Mouse (Mus musculus) MEL (cell line): ENCODE measurements around the gene Nfkbil1. TPM values are rescaled to one million over a fixed set of nuclear protein-coding genes. Genes with fewer than 3 reads are reported as not detected.

ENCODE experiments used
- DNase-seq: peaks from one replicate; pipeline ENCODE4 v3.0.0; 2011; ENCODE audit warnings: low read depth, low spot score
- H3K27ac ChIP-seq: 2 replicates; pipeline ENCODE4 v1.5.1; 2012; ENCODE audit warnings: low read depth, mild to moderate bottlenecking, control low read depth, low read length, moderate library complexity; ENCODE audit not compliant: control insufficient read depth
- H3K27me3 ChIP-seq, 2 experiments: fragments of 150-350 bp in 1 of 2; sonication (generic) in 1 of 2; 2 replicates each; pipeline ENCODE4 v1.6.1; 2012; ENCODE audit warnings: low read length in 2 of 2, mild to moderate bottlenecking in 2 of 2, improper control_type of control experiment in 1 of 2, moderate library complexity in 1 of 2; ENCODE audit not compliant: insufficient read depth in 2 of 2, control insufficient read depth in 1 of 2
- H3K36me3 ChIP-seq, 2 experiments: 2 replicates each; pipeline ENCODE4 v1.6.1; 2012 to 2014; ENCODE audit warnings: low read length in 2 of 2, improper control_type of control experiment in 1 of 2, inconsistent platforms in 1 of 2, mild to moderate bottlenecking in 1 of 2; ENCODE audit not compliant: insufficient read depth in 2 of 2, control insufficient read depth in 1 of 2
- H3K4me1 ChIP-seq, 2 experiments: fragments of 150-350 bp in 1 of 2; sonication (generic) in 1 of 2; 2 replicates each; pipeline ENCODE4 v1.6.1; 2012; ENCODE audit warnings: low read length in 2 of 2, improper control_type of control experiment in 1 of 2, mild to moderate bottlenecking in 1 of 2; ENCODE audit not compliant: insufficient read depth in 2 of 2, control insufficient read depth in 1 of 2
- H3K4me3 ChIP-seq, 2 experiments: fragments of 150-350 bp in 1 of 2; sonication (generic) in 1 of 2; 2 replicates each; pipeline ENCODE4 v1.5.1; 2012; ENCODE audit warnings: low read depth in 2 of 2, low read length in 2 of 2, mild to moderate bottlenecking in 2 of 2, moderate library complexity in 2 of 2, control low read depth in 1 of 2, improper control_type of control experiment in 1 of 2; ENCODE audit not compliant: control insufficient read depth in 1 of 2, insufficient read depth in 1 of 2
- H3K79me2 ChIP-seq: 2 replicates; pipeline ENCODE4 v1.6.1; 2012; ENCODE audit warnings: mild to moderate bottlenecking, low read length, moderate library complexity; ENCODE audit not compliant: control insufficient read depth, poor library complexity, insufficient read depth
- H3K9ac ChIP-seq: 2 replicates; pipeline ENCODE4 v1.6.1; 2012; ENCODE audit warnings: low read depth, mild to moderate bottlenecking, control low read depth, low read length, moderate library complexity; ENCODE audit not compliant: control insufficient read depth, poor library complexity, severe bottlenecking
- H3K9me3 ChIP-seq: fragments of 150-350 bp; sonication (generic); replicated peaks from 2 replicates; pipeline ENCODE4 v1.6.1; 2012; ENCODE audit warnings: mild to moderate bottlenecking, low read length, improper control_type of control experiment, moderate library complexity; ENCODE audit not compliant: insufficient read depth
- CTCF ChIP-seq, 3 experiments: IDR thresholded peaks in 2 of 3; conservative IDR thresholded peaks in 1 of 3; 2 replicates each; pipeline ENCODE4 v1.5.1; 2011 to 2012; ENCODE audit warnings: low read length in 3 of 3, low read depth in 2 of 3, mild to moderate bottlenecking in 2 of 3, improper control_type of control experiment in 1 of 3, inconsistent platforms in 1 of 3, mixed read lengths in 1 of 3, moderate library complexity in 1 of 3; ENCODE audit not compliant: control insufficient read depth in 1 of 3, insufficient read depth in 1 of 3, poor library complexity in 1 of 3, severe bottlenecking in 1 of 3
- EP300 ChIP-seq, 2 experiments: IDR thresholded peaks; 2 replicates each; pipeline ENCODE4 v1.6.1; 2011; ENCODE audit warnings: improper control_type of control experiment in 2 of 2, low read length in 2 of 2, low read depth in 1 of 2, mild to moderate bottlenecking in 1 of 2
- ETS1 ChIP-seq: IDR thresholded peaks from 2 replicates; pipeline ENCODE4 v1.6.1; 2012; ENCODE audit warnings: low read depth, mild to moderate bottlenecking, inconsistent platforms, low read length, improper control_type of control experiment, moderate library complexity
- HCFC1 ChIP-seq: IDR thresholded peaks from 2 replicates; pipeline ENCODE4 v1.6.1; 2012; ENCODE audit warnings: low read depth, mild to moderate bottlenecking, inconsistent platforms, low read length, improper control_type of control experiment, moderate library complexity
- MAFK ChIP-seq: IDR thresholded peaks from 2 replicates; pipeline ENCODE4 v1.6.1; 2011; ENCODE audit warnings: low read depth, mild to moderate bottlenecking, low read length, improper control_type of control experiment, borderline replicate concordance
- MAX ChIP-seq: IDR thresholded peaks from 2 replicates; pipeline ENCODE4 v1.6.1; 2011; ENCODE audit warnings: low read length, improper control_type of control experiment
- MXI1 ChIP-seq: IDR thresholded peaks from 2 replicates; pipeline ENCODE4 v1.6.1; 2011; ENCODE audit warnings: mild to moderate bottlenecking, low read depth, low read length, improper control_type of control experiment
- POLR2A ChIP-seq, 2 experiments: IDR thresholded peaks; 2 replicates each; pipeline ENCODE4 v1.6.1; 2011 to 2012; ENCODE audit warnings: low read length in 2 of 2, mild to moderate bottlenecking in 2 of 2, control low read depth in 1 of 2, improper control_type of control experiment in 1 of 2, low read depth in 1 of 2, moderate library complexity in 1 of 2; ENCODE audit not compliant: control insufficient read depth in 1 of 2, insufficient read depth in 1 of 2, poor library complexity in 1 of 2
- POLR2AphosphoS2 ChIP-seq: IDR thresholded peaks from 2 replicates; pipeline ENCODE4 v1.6.1; 2011; ENCODE audit warnings: low read length, improper control_type of control experiment
- RAD21 ChIP-seq: IDR thresholded peaks from 2 replicates; pipeline ENCODE4 v1.6.1; 2011; ENCODE audit warnings: mild to moderate bottlenecking, low read depth, low read length, improper control_type of control experiment
- SIN3A ChIP-seq: IDR thresholded peaks from 2 replicates; pipeline ENCODE4 v1.6.1; 2012; ENCODE audit warnings: low read length, improper control_type of control experiment, inconsistent platforms
- SMC3 ChIP-seq: IDR thresholded peaks from 2 replicates; pipeline ENCODE4 v1.6.1; 2011; ENCODE audit warnings: low read depth, low read length, improper control_type of control experiment
- USF1 ChIP-seq: IDR thresholded peaks from 2 replicates; pipeline ENCODE4 v1.6.1; 2014; ENCODE audit warnings: low read depth, mild to moderate bottlenecking, inconsistent platforms, low read length, improper control_type of control experiment, moderate library complexity
- ZC3H11A ChIP-seq: IDR thresholded peaks from 2 replicates; pipeline ENCODE4 v1.6.1; 2012; ENCODE audit warnings: low read depth, mild to moderate bottlenecking, inconsistent platforms, low read length, improper control_type of control experiment
- polyA plus RNA-seq, 2 experiments: library from polyadenylated mRNA; stranded (reverse) in 1 of 2; unstranded in 1 of 2; fragments of >175 nt in 1 of 2; fragments of >200 nt in 1 of 2; gene quantifications; 2 replicates each; pipeline versions ENCODE4 v1.2.1 to v1.2.4; 2012; ENCODE audit warnings: low replicate concordance in 2 of 2, low read depth in 1 of 2; ENCODE audit not compliant: insufficient read length in 2 of 2, insufficient read depth in 1 of 2, missing spikeins in 1 of 2
- total RNA-seq: library from RNA; depleted of rRNA; stranded (reverse); fragments of 300-350 nt; gene quantifications from 2 replicates; pipeline ENCODE4 v1.2.3, GENCODE M21; 2012

The Nfkbil1 gene
- total and polyA plus RNA-seq, 3 experiments, result 10.3 to 26.0 TPM; not detected in 1

DNA sequence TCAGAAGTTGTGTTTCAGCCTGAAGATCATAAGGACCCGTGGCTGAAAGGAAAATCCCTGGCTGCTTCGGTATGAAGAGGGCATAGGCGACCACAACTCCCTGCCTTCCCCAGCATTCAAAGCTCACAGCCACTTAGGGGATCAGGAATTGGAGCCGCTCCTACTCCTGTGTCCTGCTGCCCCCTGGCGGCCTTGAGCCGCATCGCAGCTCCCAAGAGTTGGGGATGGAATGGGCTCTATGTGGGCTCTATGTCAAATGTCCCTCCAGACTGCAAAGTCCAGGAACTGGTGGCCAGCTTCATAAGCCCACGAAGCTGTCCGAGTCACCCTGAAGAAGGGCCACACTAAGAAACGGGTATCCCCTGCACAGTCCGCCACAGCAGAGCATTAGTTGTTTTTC, 39.2 kb upstream of the Nfkbil1 start:
- H3K4me1 ChIP-seq, result no peaks in the 10 kb centered on the region
- peaks cover 0 to 5% of the 10 kb centered on the region in 2 experiments; a peak in 2 of 4 replicates for H3K27me3 ChIP-seq
- H3K36me3 ChIP-seq, result no peaks in the 10 kb centered on the region
- H3K27ac ChIP-seq, result no peak overlapping the region
- peak; percentile 86 for DNase-seq
- no peaks in the 10 kb centered on the region for H3K9me3 ChIP-seq
- no peak overlapping the region for H3K9ac ChIP-seq
- TF ChIP-seq POLR2A (IDR thresholded peaks at IDR 0.05; ENCODE audit: control insufficient read depth in 1 of 2, insufficient read depth in 1 of 2, low read depth in 1 of 2, low read length in 2 of 2, poor library complexity in 1 of 2) (no peak), USF1 (0 out of 2 replicates have a peak, but pooled peaks have one; percentile 22), ZC3H11A (peak; percentile 86), RAD21 (peak; percentile 80), CTCF (IDR thresholded peaks at IDR 0.05 in 2 of 3, conservative IDR thresholded peaks at IDR 0.05 in 1 of 3; ENCODE audit: control insufficient read depth in 1 of 3, insufficient read depth in 1 of 3, low read depth in 2 of 3, low read length in 3 of 3, poor library complexity in 1 of 3, severe bottlenecking in 1 of 3) (peak; percentile 80 to 97 (median 89)), SMC3 (peak; percentile 90)
- no peak overlapping the region for H3K4me3 ChIP-seq
- H3K79me2 ChIP-seq, result no peaks in the 10 kb centered on the region

- peaks cover 0 to 5% of the 10 kb centered on the region in 2 experiments; a peak in 2 of 4 replicates for H3K27me3 ChIP-seq
- H3K4me1 ChIP-seq, result no peaks in the 10 kb centered on the region
- H3K36me3 ChIP-seq, result no peaks in the 10 kb centered on the region
- H3K27ac ChIP-seq, result no peak overlapping the region
- no peak overlapping the region for H3K4me3 ChIP-seq
- no peaks in the 10 kb centered on the region for H3K9me3 ChIP-seq
- TF ChIP-seq MAFK (no peak), POLR2AphosphoS2 (no peak)
- no peaks in the 10 kb centered on the region for H3K79me2 ChIP-seq
- H3K9ac ChIP-seq, result no peak overlapping the region
- DNase-seq, result no peak
These were observed 36.7 kb upstream of the Nfkbil1 start for GRCm38 (mm10) chr17:35272249-35272648.

DNA sequence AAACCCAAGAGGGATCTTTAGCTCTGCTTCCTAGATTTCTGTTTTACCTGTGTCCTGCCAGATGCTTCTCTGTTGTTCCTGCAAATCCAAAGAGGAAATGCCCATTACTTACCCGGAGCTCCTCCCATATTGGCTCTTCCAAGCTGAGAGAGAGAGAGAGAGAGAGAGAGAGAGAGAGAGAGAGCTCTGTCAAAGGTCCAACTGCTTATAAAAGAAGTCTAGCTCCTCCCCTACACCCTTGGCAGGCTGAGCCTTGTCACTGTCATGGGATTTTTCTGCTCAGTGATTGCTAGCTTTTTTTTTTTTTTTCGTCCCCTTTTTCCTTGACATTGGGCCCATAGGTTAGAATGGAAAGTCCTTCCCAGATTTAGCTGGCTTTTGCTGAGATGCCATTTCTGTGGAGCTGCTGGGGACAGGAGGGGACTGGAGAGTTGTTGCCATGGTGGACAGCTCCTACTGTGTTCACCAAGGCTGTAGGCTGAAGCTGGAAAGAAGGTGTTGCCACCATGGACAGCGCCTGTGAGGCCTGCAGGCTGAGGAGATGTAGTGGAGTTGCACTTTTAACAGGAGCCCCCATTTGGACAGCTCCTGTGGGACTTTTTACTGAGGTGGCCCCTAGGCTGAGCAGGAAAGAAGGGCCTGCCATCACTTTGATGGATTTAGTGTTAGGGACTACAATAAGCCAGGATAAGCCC, 34.2 kb upstream of the Nfkbil1 start:
- Histone ChIP-seq H3K27me3 (peaks cover 0 to 2% of the 10 kb centered on the region in 2 experiments; a peak in 2 of 4 replicates), H3K27ac (no peak overlapping the region), H3K4me1 (no peaks in the 10 kb centered on the region), H3K36me3 (no peaks in the 10 kb centered on the region), H3K79me2 (no peaks in the 10 kb centered on the region), H3K9ac (no peak overlapping the region), H3K9me3 (no peaks in the 10 kb centered on the region), H3K4me3 (no peak overlapping the region)
- TF ChIP-seq MXI1 (peak; percentile 99), HCFC1 (peak; percentile 57; the same call in 1 of the 2 replicates), EP300 (IDR thresholded peaks at IDR 0.05; ENCODE audit: low read depth in 1 of 2, low read length in 2 of 2) (no peak), MAX (peak; percentile 74; the same call in 1 of the 2 replicates), ETS1 (no peak), SIN3A (peak; percentile 100)
- DNase-seq, result peak; percentile 95
